Mouse (Mus musculus) embryo, embryonic 10.5 days (tissue): ENCODE measurements at regions not wholly inside any gene's neighbourhood (a gene's known extent, or its start where the extent isn't known, plus 50 kb on each side); places are given as distances from the start of the nearest gene placed in this dataset.

Experiments
- DNase-seq: peaks from one replicate; pipeline ENCODE4 v3.0.0-alpha.2; 2015; ENCODE audit warnings: low spot score

DNA sequence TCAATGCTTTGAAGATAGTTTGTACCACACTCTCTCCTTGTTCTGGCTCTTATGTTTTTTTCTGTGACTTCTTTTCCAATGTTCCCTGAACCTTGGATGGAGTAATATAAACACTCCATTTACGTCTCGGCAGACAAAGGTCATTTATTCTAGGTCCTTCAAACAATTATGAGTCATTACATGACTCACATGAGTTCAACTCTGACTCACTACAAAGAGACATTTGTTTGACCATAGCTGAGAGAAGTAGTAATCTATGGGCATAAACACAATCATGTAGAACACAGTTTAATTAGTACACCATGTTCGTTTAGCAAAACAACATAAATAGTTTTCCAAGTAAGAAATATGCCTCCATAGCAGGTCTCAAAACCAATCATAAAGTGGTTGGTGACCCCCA is 59.6 kb upstream of the Hmgcll1 start:
- DNase-seq: no peak

GRCm38 (mm10) chr9:75956370-75956769 is 58.3 kb upstream of the Hmgcll1 start:
- DNase-seq: no peak

DNA sequence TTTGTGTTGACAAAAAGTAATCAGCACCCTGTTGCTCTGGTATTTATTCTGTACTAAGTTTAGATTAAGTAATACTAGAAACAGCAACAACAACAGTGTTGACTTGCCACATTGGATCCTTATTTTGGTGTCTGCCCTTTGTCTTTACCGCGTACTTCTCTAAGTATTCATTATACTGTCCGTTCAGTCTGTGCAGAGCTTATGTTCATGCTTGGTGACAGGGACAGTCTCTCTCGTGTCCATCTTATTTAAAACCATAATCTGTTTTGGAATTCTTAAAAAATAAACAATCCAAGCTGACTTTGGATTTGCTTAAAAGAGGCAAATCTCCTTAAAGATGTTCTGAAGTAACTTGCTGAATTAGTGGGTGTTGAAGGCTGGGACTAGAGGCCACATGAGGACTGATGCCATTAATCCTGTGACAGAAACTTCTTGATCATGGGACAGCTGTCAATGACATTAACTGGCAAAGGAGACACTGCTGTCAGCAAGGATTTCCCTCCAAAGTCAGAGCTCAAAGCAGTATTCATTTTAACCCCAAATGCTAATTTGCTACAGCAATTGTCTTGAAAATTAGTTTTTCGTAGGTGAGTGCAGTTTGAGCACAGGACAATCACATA is 55.8 kb upstream of the Hmgcll1 start:
- no peak for DNase-seq

GRCm38 (mm10) chr9:75959775-75960174 is 54.9 kb upstream of the Hmgcll1 start:
- peak; percentile 54 for DNase-seq

- DNase-seq: peak; percentile 33
Observed at GRCm38 (mm10) chr9:75960587-75961349, 53.9 kb upstream of the Hmgcll1 start.
